Mouse (Mus musculus) midbrain, embryonic 11.5 days (tissue): ENCODE measurements around the gene Miga2. TPM values are rescaled to one million over a fixed set of nuclear protein-coding genes. Genes with fewer than 3 reads are reported as not detected.

Source experiments
- ATAC-seq: fragments of 200-750 bp; cut with Nextera tagmentation; 2 replicates; pipeline ENCODE4 v1.8.0; 2017; ENCODE audit warnings: moderate TSS enrichment, moderate library complexity; ENCODE audit not compliant: low FRiP score
- DNase-seq: peaks from one replicate; pipeline ENCODE4 v3.0.0; 2015; ENCODE audit warnings: low spot score; ENCODE audit errors: missing footprints
- H3K27ac ChIP-seq: fragments of 300-500 bp; sonication (generic); 2 replicates; pipeline ENCODE4 v1.5.1; 2014; ENCODE audit warnings: low read depth, low read length
- H3K27me3 ChIP-seq: fragments of 300-500 bp; sonication (generic); 2 replicates; pipeline ENCODE4 v1.6.1; 2014; ENCODE audit warnings: mild to moderate bottlenecking, low read length, moderate library complexity, mixed read lengths; ENCODE audit not compliant: control insufficient read depth, insufficient read depth
- H3K36me3 ChIP-seq: fragments of 300-500 bp; sonication (generic); 2 replicates; pipeline ENCODE4 v1.6.1; 2014; ENCODE audit warnings: mild to moderate bottlenecking, low read length, moderate library complexity, mixed read lengths; ENCODE audit not compliant: control insufficient read depth, insufficient read depth
- H3K4me1 ChIP-seq: fragments of 300-500 bp; sonication (generic); 2 replicates; pipeline ENCODE4 v1.6.1; 2014; ENCODE audit warnings: low read length; ENCODE audit not compliant: control insufficient read depth, insufficient read depth
- H3K4me2 ChIP-seq: fragments of 300-500 bp; sonication (generic); 2 replicates; pipeline ENCODE4 v1.6.1; 2014; ENCODE audit warnings: mild to moderate bottlenecking, moderate library complexity
- H3K4me3 ChIP-seq: fragments of 300-500 bp; sonication (generic); 2 replicates; pipeline ENCODE4 v1.5.1; 2014; ENCODE audit warnings: low read depth, low read length
- H3K9ac ChIP-seq: fragments of 300-500 bp; sonication (generic); 2 replicates; pipeline ENCODE4 v1.6.1; 2014; ENCODE audit warnings: low read length
- H3K9me3 ChIP-seq: fragments of 300-500 bp; sonication (generic); 2 replicates; pipeline ENCODE4 v1.6.1; 2016; ENCODE audit warnings: low read length; ENCODE audit not compliant: control insufficient read depth
- WGBS: fragments of 180-500 bp; shearing (Covaris S2); extraction: QIAGEN DNeasy Blood & Tissue Kit; methylation state at CpG from one replicate; pipeline ENCODE4 v1.1.7; 2014; 5-methylcytosine and 5-hydroxymethylcytosine counted together
- polyA plus RNA-seq: library from polyadenylated mRNA; unstranded; fragments of >200 nt; fragmentation: Nextera tagmentation; extraction: Ambion mirVana; gene quantifications from 2 replicates; pipeline ENCODE4 v1.2.1, GENCODE M21; 2014

The Miga2 gene
- polyA plus RNA-seq = 16.6 TPM in 2 replicates

DNA sequence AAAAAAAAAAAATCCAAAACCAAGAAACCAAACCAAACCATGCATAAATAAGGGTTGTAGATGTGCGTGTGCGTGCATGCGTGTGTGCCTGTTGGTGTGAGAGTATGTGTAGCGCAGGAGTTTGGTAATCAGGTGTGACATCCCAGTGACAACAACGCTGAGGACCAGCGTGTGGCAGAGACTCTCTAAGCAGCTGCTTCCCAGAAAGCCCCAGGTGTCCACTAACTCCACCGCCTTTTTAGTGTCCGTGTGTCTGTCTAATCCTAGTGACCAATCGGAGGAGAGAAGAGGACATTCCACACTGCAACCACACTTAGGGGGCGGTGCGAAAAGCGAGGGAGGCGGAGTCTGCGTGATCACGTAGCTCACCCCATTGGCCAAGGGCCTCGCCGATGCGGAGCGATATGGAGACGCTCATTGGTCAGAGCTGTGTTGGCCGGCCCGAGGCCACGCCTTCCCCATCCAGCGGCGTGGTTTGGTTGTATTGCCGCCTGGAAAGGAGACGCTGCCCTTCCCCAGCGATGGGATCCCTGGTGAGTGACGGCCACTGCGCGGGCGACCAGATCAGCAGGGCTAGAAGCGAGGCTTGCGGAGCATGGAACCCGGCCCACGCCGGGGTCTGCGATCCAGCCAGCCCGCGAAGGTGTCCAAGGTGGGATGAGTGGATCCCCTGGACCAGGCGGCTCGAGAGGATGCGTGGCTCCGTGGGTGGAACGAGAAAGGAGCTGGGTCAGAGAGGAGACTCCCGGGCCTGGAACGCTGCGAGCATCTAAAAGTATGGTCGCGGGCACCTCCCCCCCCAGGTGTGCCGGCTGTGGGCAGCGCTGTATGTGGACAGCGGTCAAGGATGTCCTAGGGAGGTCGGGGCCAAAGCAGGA, at the start of gene Miga2:
Miga2 (plus strand) TSS at position 461 of the 878 bp plus-strand sequence.
- peak within 1 kb of the TSS; percentile 94 for H3K4me3 ChIP-seq

DNA sequence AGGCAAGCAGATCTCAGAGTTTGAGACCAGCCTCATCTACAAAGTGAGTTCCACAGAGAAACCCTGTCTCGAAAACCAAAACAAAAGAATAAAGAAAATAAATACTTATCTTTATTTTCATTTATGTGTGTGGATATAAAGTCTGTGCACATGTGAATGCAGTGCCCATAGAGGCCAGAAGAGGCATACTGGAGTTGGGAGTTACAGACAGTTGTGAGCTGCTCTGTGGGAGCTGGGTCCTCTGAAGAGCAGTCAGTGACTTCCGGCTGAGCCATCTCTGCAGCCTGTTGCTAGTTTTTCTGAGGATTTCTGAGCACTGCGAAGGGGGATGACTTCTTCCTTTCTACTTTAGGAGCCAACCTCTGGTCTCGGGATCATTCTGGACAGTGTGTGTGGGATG, 47.9 kb upstream of the Miga2 start:
- no peak for ATAC-seq
- no peak overlapping the region for H3K9ac ChIP-seq
- DNase-seq = no peak
- 92% methylated on average over 4 of the region's 4 CpGs for WGBS
- peaks cover 36% of the 10 kb centered on the region for H3K36me3 ChIP-seq
- no peak overlapping the region for H3K4me2 ChIP-seq
- no peaks in the 10 kb centered on the region for H3K27me3 ChIP-seq
- no peak overlapping the region for H3K4me3 ChIP-seq
- H3K9me3 ChIP-seq = no peaks in the 10 kb centered on the region
- no peak overlapping the region for H3K27ac ChIP-seq
- H3K4me1 ChIP-seq = no peaks in the 10 kb centered on the region

More for the DNA sequence above, at the start of gene Miga2:
- H3K9me3 ChIP-seq = no peaks in the 10 kb centered on the region
- peak within 1 kb of the TSS; percentile 57; the same call in 1 of the 2 replicates for H3K27ac ChIP-seq
- peak; percentile 99 for ATAC-seq
- peak within 1 kb of the TSS; percentile 79 for H3K4me2 ChIP-seq
- no peaks in the 10 kb centered on the region for H3K27me3 ChIP-seq
- peaks cover 9% of the 10 kb centered on the region for H3K4me1 ChIP-seq
- H3K9ac ChIP-seq = peak within 1 kb of the TSS; percentile 90
- WGBS = under 1% methylated on average over 54 of the region's 54 CpGs
- peak; percentile 100 for DNase-seq
- peaks cover 10% of the 10 kb centered on the region; the same call in 1 of the 2 replicates for H3K36me3 ChIP-seq

DNA sequence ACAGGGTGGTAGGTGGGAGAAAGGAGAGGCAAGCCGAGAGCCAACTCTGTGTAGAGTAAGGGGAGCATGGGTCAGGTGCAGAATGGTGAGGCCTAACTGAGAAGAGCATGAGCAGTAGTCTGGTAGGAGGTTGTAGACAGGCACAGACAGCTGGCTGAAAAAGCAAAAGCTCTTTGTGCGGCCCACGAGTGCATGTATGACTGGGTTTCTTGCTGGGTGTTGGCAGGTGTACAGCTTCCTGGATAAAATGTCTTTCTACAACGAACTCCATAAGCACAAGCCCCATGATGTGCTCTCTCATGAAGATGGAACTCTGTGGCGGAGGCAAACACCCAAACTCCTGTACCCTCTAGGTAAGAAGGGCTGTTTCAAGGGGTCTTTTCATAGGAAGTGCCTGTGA, 47.1 kb upstream of the Miga2 start:
- Histone ChIP-seq H3K9me3 (no peaks in the 10 kb centered on the region), H3K4me1 (no peaks in the 10 kb centered on the region), H3K4me2 (no peak overlapping the region), H3K27me3 (no peaks in the 10 kb centered on the region), H3K4me3 (no peak overlapping the region), H3K27ac (no peak overlapping the region), H3K36me3 (peaks cover 35% of the 10 kb centered on the region), H3K9ac (no peak overlapping the region)
- no peak for ATAC-seq
- DNase-seq = no peak
- 96% methylated on average over 5 of the region's 5 CpGs for WGBS

DNA sequence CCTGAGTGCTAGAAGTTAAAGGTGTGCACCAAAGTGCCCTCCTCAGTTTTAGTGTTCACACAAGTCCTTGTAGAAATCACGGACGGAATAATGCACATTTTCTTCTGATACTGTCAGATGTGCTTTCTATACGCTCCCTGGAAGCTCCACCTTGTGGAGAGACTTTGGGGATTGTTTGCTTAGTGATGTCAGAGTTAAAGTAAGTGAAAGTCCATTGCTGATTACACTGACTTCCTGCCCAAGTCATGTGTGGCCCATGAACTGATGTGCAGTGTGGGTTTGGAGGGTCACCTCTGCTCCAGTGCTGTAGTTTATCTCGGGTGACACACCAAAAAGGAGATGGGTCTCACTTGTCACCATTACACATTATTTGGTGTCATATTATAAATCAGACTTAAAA, 44.8 kb upstream of the Miga2 start:
- Histone ChIP-seq H3K4me1 (no peaks in the 10 kb centered on the region), H3K27me3 (no peaks in the 10 kb centered on the region), H3K9ac (no peak overlapping the region), H3K4me3 (no peak overlapping the region), H3K36me3 (peaks cover 43% of the 10 kb centered on the region), H3K4me2 (no peak overlapping the region), H3K9me3 (no peaks in the 10 kb centered on the region), H3K27ac (no peak overlapping the region)
- ATAC-seq = no peak
- 88% methylated on average over 4 of the region's 4 CpGs for WGBS
- DNase-seq = no peak

DNA sequence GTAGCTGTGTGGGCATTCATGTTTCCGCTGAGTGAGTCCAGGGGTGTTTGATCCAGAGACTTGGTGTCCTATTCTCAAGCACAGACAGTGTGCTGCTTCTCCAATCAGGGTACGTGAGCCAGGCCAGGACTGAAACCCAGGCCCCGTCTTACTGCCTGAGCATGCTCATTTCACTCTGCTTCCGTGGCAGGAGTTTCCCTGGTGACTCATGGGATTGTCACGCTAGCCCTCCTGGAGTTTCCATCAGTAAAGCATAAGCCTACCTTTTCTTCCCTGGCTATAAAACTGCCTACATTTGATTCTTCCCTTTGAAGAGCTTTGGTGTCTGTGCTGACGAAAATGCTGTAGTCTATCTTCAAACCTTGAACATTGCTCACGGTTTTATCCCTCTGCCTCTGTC, 40.9 kb upstream of the Miga2 start:
- no peak overlapping the region for H3K9ac ChIP-seq
- H3K36me3 ChIP-seq = peaks cover 29% of the 10 kb centered on the region
- no peak overlapping the region for H3K27ac ChIP-seq
- no peaks in the 10 kb centered on the region for H3K9me3 ChIP-seq
- no peaks in the 10 kb centered on the region for H3K4me1 ChIP-seq
- 87% methylated on average over 7 of the region's 7 CpGs for WGBS
- H3K27me3 ChIP-seq = no peaks in the 10 kb centered on the region
- DNase-seq = no peak
- no peak overlapping the region for H3K4me3 ChIP-seq
- no peak for ATAC-seq
- H3K4me2 ChIP-seq = no peak overlapping the region

DNA sequence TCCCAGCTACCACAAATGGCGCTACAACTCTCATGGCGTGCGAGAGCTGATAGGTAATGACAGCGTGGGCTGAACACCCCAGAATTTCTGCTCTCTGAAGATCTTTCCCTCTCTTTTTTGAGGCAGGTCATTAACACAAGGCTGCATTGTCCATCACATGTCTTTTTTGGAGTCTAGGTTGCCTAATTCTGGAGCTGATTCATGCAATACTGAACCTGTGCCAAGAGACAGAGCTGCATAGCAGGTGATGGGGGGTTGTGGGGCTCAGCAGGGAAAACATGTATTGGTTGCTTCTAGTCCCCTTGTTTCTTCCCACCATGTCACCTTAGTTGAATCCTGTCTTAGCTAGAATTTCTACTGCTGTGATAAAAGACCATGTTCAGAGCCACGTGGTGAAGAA, 38.7 kb upstream of the Miga2 start:
- Histone ChIP-seq H3K36me3 (peaks cover 36% of the 10 kb centered on the region), H3K4me3 (no peak overlapping the region), H3K4me1 (no peaks in the 10 kb centered on the region), H3K9me3 (no peaks in the 10 kb centered on the region), H3K4me2 (no peak overlapping the region), H3K27me3 (no peaks in the 10 kb centered on the region), H3K9ac (no peak overlapping the region), H3K27ac (no peak overlapping the region)
- ATAC-seq (no peak), DNase-seq (no peak)
- 96% methylated on average over 5 of the region's 5 CpGs for WGBS

DNA sequence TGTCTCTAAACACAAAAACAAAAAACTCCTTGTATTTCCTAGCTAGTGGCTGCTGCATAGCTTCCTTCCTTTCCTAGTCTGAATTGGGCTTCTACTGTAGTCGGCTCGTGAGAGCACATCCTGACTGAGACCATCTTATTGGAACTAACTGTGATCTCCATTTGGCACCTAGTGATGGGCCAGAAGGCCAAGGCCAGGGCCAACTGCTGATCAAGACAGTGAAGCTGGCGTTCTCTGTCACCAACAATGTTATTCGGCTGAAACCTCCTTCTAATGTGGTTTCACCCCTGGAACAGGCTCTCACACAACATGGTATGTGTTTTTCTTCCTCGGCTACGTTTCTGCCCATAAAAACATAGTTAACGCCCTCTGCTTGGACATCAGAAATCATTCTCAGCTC, 36.8 kb upstream of the Miga2 start:
- Histone ChIP-seq H3K9me3 (no peaks in the 10 kb centered on the region), H3K27ac (no peak overlapping the region), H3K4me1 (no peaks in the 10 kb centered on the region), H3K4me2 (no peak overlapping the region), H3K4me3 (no peak overlapping the region), H3K27me3 (no peaks in the 10 kb centered on the region), H3K36me3 (peaks cover 33% of the 10 kb centered on the region), H3K9ac (no peak overlapping the region)
- WGBS = 95% methylated on average over 7 of the region's 7 CpGs
- DNase-seq (no peak), ATAC-seq (no peak)

DNA sequence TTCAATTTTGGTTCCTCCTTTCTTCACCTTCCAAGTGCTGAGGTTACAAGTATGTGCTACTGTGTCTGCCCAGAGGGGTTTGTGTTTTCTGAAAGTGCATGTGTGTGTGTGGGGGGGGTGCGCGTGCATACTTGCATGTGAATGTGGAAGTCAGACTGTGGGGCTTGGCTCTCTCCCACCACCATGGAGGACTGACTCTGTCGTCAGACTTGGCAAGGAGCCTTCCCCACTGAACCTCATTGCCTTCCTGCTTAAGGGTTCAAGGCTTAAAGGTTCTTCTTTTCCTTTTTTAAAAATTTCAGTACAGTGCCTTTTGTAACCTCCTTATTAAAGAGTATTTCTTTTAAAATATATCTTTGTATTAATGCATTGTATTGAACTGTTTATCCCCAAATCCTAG, 35.2 kb upstream of the Miga2 start:
- ATAC-seq = no peak
- H3K4me1 ChIP-seq = no peaks in the 10 kb centered on the region
- no peaks in the 10 kb centered on the region for H3K9me3 ChIP-seq
- H3K4me2 ChIP-seq = no peak overlapping the region
- no peak overlapping the region for H3K9ac ChIP-seq
- no peaks in the 10 kb centered on the region for H3K27me3 ChIP-seq
- DNase-seq = no peak
- no peak overlapping the region for H3K4me3 ChIP-seq
- no peak overlapping the region for H3K27ac ChIP-seq
- H3K36me3 ChIP-seq = peaks cover 33% of the 10 kb centered on the region
- 97% methylated on average over 3 of the region's 3 CpGs for WGBS

DNA sequence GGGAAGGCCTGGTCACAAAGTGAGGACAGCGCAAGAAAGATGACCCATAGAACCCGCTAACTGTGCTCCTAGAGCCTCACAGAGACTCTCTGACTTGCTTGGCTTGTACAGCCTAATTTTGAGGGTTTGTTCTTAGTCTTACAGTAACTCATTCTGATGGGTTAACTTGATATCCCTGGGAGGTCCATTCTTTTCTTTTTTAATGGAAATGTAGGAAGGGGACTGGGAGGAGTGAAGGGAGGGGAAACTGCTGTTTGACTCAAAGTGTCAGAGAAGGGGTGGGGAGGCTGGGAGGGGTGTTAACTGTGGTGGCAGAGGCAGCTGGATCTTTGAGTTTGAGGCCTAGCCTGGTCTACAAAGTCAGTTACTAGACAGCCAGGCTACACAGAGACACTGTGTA, 28.7 kb upstream of the Miga2 start:
- Histone ChIP-seq H3K9ac (no peak overlapping the region), H3K4me3 (no peak overlapping the region), H3K4me1 (no peaks in the 10 kb centered on the region), H3K27me3 (no peaks in the 10 kb centered on the region), H3K36me3 (peaks cover 44% of the 10 kb centered on the region), H3K9me3 (no peaks in the 10 kb centered on the region), H3K27ac (no peak overlapping the region), H3K4me2 (no peak overlapping the region)
- no peak for DNase-seq
- no peak for ATAC-seq
- WGBS = 99% methylated on average over 2 of the region's 2 CpGs
